Mouse (Mus musculus) bone marrow macrophage, adult 2 months (primary cell): ENCODE measurements around the gene Plxna1.

Experiments used
- CTCF ChIP-seq: IDR thresholded peaks from 2 replicates; pipeline ENCODE4 v1.5.1; 2012; ENCODE audit warnings: low read depth, mild to moderate bottlenecking, low read length, moderate library complexity
- POLR2A ChIP-seq: IDR thresholded peaks from 2 replicates; pipeline ENCODE4 v1.6.1; 2012; ENCODE audit warnings: mild to moderate bottlenecking, low read depth, low read length, borderline replicate concordance

DNA sequence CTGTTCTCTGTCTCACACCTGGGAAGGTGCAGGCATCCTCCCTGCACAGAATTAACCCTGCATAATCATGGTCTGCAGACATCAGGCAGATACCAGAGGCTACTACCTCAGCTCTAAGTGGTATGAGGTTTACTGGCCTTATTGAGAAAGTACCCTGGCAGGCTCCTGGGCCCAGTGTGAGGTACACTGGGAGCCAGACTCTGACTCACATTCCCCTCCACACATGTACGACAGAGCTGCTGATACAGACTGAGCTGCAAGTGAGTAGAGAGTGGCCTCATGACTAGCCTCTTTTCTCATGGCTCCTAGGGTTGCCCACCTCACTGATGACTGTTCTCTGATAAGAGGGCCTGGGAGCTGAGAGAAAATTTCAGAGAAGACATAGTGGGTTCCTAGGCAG is 24.5 kb upstream of the Plxna1 start:
- no peak for TF ChIP-seq CTCF
- TF ChIP-seq POLR2A, result no peak
